Mouse (Mus musculus): ENCODE data around the gene Pxt1. TPM values are rescaled to one million over a fixed set of nuclear protein-coding genes. Genes with fewer than 3 reads are reported as not detected.
"Not testable (repeated sequence)": the region's sequence is repeated elsewhere in the genome, so short reads cannot be mapped to it uniquely, and the experiment has no call there.

Gene Pxt1
- polyA plus RNA-seq (2015; fragmentation: Nextera tagmentation; extraction: Ambion mirVana): 0.14 and 0.29 TPM in 2 replicates

- H3K4me2 ChIP-seq (ENCODE audit: low read depth, low read length): no peak within 1 kb of the TSS
- 84% methylated on average over 7 of the region's 7 CpGs for WGBS (ENCODE audit: insufficient replicate concordance)
- no peak for TF ChIP-seq CTCF (IDR thresholded peaks at IDR 0.05; ENCODE audit: low read depth)
- TF ChIP-seq EP300 (IDR thresholded peaks at IDR 0.05; ENCODE audit: low read depth): no peak
- H3K27ac ChIP-seq (ENCODE audit: low read depth): no peak within 1 kb of the TSS
- H3K9me3 ChIP-seq (ENCODE audit: low read length): peaks cover 7% of the 10 kb centered on the region; the same call in 1 of the 2 replicates
- no peaks in the 10 kb centered on the region for H3K4me1 ChIP-seq (ENCODE audit: insufficient read depth)
- no peaks in the 10 kb centered on the region for H3K36me3 ChIP-seq (replicated peaks; ENCODE audit: insufficient read depth, low read length)
- ATAC-seq (no peak), DNase-seq (no peak)
- no peaks in the 10 kb centered on the region for H3K27me3 ChIP-seq (ENCODE audit: insufficient read depth, low read length)
- no peak within 1 kb of the TSS for H3K4me3 ChIP-seq (ENCODE audit: low read depth, low read length)
- H3K9ac ChIP-seq (replicated peaks): no peak within 1 kb of the TSS
Measured at GRCm38 (mm10) chr17:28943740-28944139, at the start of gene Pxt1. TSS of gene Pxt1 (minus strand) at chr17:28943840.

- not testable (repeated sequence) for H3K9ac ChIP-seq (replicated peaks); DNase-seq; H3K4me1 ChIP-seq (ENCODE audit: insufficient read depth); ATAC-seq; H3K4me3 ChIP-seq (ENCODE audit: low read depth, low read length); H3K4me2 ChIP-seq (ENCODE audit: low read depth, low read length); H3K9me3 ChIP-seq (ENCODE audit: low read length); H3K27me3 ChIP-seq (ENCODE audit: insufficient read depth, low read length); H3K27ac ChIP-seq (ENCODE audit: low read depth)
- 82% methylated on average over 1 of the region's 1 CpGs for WGBS (ENCODE audit: insufficient replicate concordance)
- peaks cover 60% of the 10 kb centered on the region for H3K36me3 ChIP-seq (replicated peaks; ENCODE audit: insufficient read depth, low read length)
Measured at GRCm38 (mm10) chr17:28993004-28993403, 49.4 kb upstream of the Pxt1 start.

- Histone ChIP-seq H3K9me3 (ENCODE audit: low read length) (no peaks in the 10 kb centered on the region), H3K4me2 (ENCODE audit: low read depth, low read length) (no peak overlapping the region), H3K4me1 (ENCODE audit: insufficient read depth) (no peaks in the 10 kb centered on the region), H3K4me3 (ENCODE audit: low read depth, low read length) (no peak overlapping the region), H3K9ac (replicated peaks) (no peak overlapping the region), H3K36me3 (replicated peaks; ENCODE audit: insufficient read depth, low read length) (peaks cover 61% of the 10 kb centered on the region), H3K27me3 (ENCODE audit: insufficient read depth, low read length) (no peaks in the 10 kb centered on the region), H3K27ac (ENCODE audit: low read depth) (no peak overlapping the region)
- 79% methylated on average over 7 of the region's 7 CpGs for WGBS (ENCODE audit: insufficient replicate concordance)
- ATAC-seq: no peak
- DNase-seq: no peak
- TF ChIP-seq EP300 (IDR thresholded peaks at IDR 0.05; ENCODE audit: low read depth) (no peak), CTCF (IDR thresholded peaks at IDR 0.05; ENCODE audit: low read depth) (no peak)
Measured at GRCm38 (mm10) chr17:28992105-28992504, 48.5 kb upstream of the Pxt1 start.

DNA sequence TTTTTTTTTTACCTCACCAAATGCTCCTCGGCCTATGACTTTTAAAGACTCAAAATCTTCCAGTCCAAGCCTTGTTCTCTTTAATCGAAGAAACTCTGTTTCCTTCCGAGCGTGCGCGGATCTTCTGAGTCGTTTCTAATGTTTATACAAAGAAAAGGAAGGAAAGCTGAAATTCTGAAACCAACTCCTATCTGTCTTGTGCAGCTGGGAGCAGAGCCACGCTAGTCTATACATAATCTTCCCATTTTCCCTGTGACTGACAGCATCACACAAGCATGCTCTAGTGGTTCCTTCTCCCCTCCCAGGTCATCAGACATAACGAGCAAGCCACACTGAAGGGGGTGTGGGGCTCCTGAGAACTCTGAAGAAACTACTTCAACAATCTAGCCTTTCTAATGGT is 47.6 kb upstream of the Pxt1 start:
- TF ChIP-seq EP300 (IDR thresholded peaks at IDR 0.05; ENCODE audit: low read depth): no peak
- no peak for TF ChIP-seq CTCF (IDR thresholded peaks at IDR 0.05; ENCODE audit: low read depth)
- Histone ChIP-seq H3K4me3 (ENCODE audit: low read depth, low read length) (no peak overlapping the region), H3K4me1 (ENCODE audit: insufficient read depth) (no peaks in the 10 kb centered on the region), H3K36me3 (replicated peaks; ENCODE audit: insufficient read depth, low read length) (peaks cover 62% of the 10 kb centered on the region), H3K27ac (ENCODE audit: low read depth) (no peak overlapping the region), H3K27me3 (ENCODE audit: insufficient read depth, low read length) (no peaks in the 10 kb centered on the region), H3K9me3 (ENCODE audit: low read length) (no peaks in the 10 kb centered on the region), H3K9ac (replicated peaks) (no peak overlapping the region), H3K4me2 (ENCODE audit: low read depth, low read length) (no peak overlapping the region)
- WGBS (ENCODE audit: insufficient replicate concordance): 74% methylated on average over 9 of the region's 9 CpGs
- no peak for DNase-seq
- no peak for ATAC-seq

GRCm38 (mm10) chr17:28990060-28990459 is 46.4 kb upstream of the Pxt1 start:
- H3K27me3 ChIP-seq (ENCODE audit: insufficient read depth, low read length): no peaks in the 10 kb centered on the region
- no peaks in the 10 kb centered on the region for H3K9me3 ChIP-seq (ENCODE audit: low read length)
- no peak overlapping the region for H3K9ac ChIP-seq (replicated peaks)
- no peak overlapping the region for H3K4me2 ChIP-seq (ENCODE audit: low read depth, low read length)
- no peak for TF ChIP-seq EP300 (IDR thresholded peaks at IDR 0.05; ENCODE audit: low read depth)
- TF ChIP-seq CTCF (IDR thresholded peaks at IDR 0.05; ENCODE audit: low read depth): no peak
- H3K4me3 ChIP-seq (ENCODE audit: low read depth, low read length): no peak overlapping the region
- no peak overlapping the region for H3K27ac ChIP-seq (ENCODE audit: low read depth)
- ATAC-seq (no peak), DNase-seq (no peak)
- peaks cover 62% of the 10 kb centered on the region for H3K36me3 ChIP-seq (replicated peaks; ENCODE audit: insufficient read depth, low read length)
- WGBS (ENCODE audit: insufficient replicate concordance): 79% methylated on average over 4 of the region's 4 CpGs
- H3K4me1 ChIP-seq (ENCODE audit: insufficient read depth): no peaks in the 10 kb centered on the region

- Histone ChIP-seq H3K4me1 (ENCODE audit: insufficient read depth) (no peaks in the 10 kb centered on the region), H3K36me3 (replicated peaks; ENCODE audit: insufficient read depth, low read length) (peaks cover 66% of the 10 kb centered on the region), H3K4me2 (ENCODE audit: low read depth, low read length) (no peak overlapping the region), H3K9me3 (ENCODE audit: low read length) (no peaks in the 10 kb centered on the region), H3K27me3 (ENCODE audit: insufficient read depth, low read length) (no peaks in the 10 kb centered on the region), H3K27ac (ENCODE audit: low read depth) (no peak overlapping the region), H3K9ac (replicated peaks) (no peak overlapping the region), H3K4me3 (ENCODE audit: low read depth, low read length) (no peak overlapping the region)
- TF ChIP-seq CTCF (IDR thresholded peaks at IDR 0.05; ENCODE audit: low read depth) (no peak), EP300 (IDR thresholded peaks at IDR 0.05; ENCODE audit: low read depth) (no peak)
- WGBS (ENCODE audit: insufficient replicate concordance): 68% methylated on average over 3 of the region's 3 CpGs
- DNase-seq (no peak), ATAC-seq (no peak)
Measured at GRCm38 (mm10) chr17:28988996-28989395, 45.4 kb upstream of the Pxt1 start.

DNA sequence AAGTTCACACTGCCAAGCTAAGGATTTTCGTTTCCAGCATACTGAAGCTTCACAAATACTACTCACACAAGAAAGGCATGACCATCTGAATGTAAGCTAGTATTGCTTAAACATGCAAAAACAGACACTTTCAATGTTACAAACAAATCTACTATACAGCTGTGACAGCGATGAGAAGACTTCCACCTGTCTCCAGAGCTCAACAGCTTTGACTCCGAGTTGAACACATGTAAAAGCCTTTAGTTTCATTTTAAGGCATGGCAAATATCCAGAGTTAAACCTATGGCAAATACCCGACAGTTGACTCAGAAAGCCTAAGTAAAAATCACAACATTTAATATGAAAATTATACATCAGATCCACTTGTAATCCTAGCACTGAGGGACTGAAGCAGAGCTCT is 44.7 kb upstream of the Pxt1 start:
- no peaks in the 10 kb centered on the region for H3K4me1 ChIP-seq (ENCODE audit: insufficient read depth)
- H3K4me2 ChIP-seq (ENCODE audit: low read depth, low read length): no peak overlapping the region
- 88% methylated on average over 4 of the region's 4 CpGs for WGBS (ENCODE audit: insufficient replicate concordance)
- H3K4me3 ChIP-seq (ENCODE audit: low read depth, low read length): no peak overlapping the region
- H3K27ac ChIP-seq (ENCODE audit: low read depth): no peak overlapping the region
- no peak for DNase-seq
- H3K36me3 ChIP-seq (replicated peaks; ENCODE audit: insufficient read depth, low read length): peaks cover 73% of the 10 kb centered on the region
- TF ChIP-seq CTCF (IDR thresholded peaks at IDR 0.05; ENCODE audit: low read depth): no peak
- no peak for TF ChIP-seq EP300 (IDR thresholded peaks at IDR 0.05; ENCODE audit: low read depth)
- no peak overlapping the region for H3K9ac ChIP-seq (replicated peaks)
- no peaks in the 10 kb centered on the region for H3K27me3 ChIP-seq (ENCODE audit: insufficient read depth, low read length)
- H3K9me3 ChIP-seq (ENCODE audit: low read length): no peaks in the 10 kb centered on the region
- no peak for ATAC-seq

Measured in liver, postnatal 0 days (tissue).